Mouse (Mus musculus) MN1 (cell line): Measurements from ENCODE around the gene Fth1.
"Not testable (repeated sequence)": the region's sequence is repeated elsewhere in the genome, so short reads cannot be mapped to it uniquely, and the experiment has no call there.

Experiments used
- DNase-seq: peaks from one replicate; pipeline ENCODE4 v3.0.0-alpha.2; 2016; ENCODE audit warnings: low spot score

The Fth1 gene

GRCm38 (mm10) chr19:9964205-9964916 lies 16.0 kb upstream of the Fth1 start:
- DNase-seq, result no peak

DNA sequence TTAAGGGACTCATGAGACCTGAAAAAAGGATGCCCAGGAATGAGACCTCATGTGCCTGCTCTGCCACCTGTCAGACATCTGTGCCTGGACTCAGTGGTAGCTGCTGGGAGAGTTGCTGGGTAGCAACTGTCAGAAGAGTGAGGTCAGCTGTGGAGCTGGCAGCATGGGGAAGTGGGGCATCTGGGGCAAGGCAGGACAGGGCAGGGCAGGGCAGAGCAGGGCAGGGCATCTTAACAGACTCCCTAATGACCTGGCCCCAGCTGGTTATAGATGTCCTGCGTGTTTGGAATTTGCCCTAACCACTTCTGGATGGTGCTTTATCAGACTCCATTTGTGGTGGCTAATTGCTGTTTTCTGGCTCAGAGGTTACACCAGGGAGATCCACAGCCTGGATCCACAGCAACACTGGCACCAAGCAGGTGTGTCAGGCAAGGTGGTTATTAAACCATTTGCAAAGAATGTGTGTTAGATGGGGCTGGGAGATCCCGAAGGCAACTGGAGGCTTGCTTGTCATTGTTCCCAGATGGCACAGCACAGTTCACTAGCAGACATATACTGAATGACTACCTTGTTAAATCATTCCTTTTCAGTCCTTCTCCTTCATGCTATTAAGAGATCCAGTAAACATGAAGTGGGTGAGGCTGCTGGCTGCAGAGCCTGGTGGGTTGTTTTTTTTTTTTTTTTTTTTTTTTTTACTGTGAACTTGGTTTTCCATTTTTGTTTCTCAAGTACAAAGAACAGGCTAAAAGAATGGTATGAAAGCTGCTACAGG lies 14.1 kb upstream of the Fth1 start:
- DNase-seq, result peak; percentile 46

- DNase-seq, result no peak
Observed at GRCm38 (mm10) chr19:9968081-9968787, 12.2 kb upstream of the Fth1 start.

- DNase-seq, result not testable (repeated sequence)
Observed at GRCm38 (mm10) chr19:9974853-9975252, 5.5 kb upstream of the Fth1 start.

- DNase-seq, result no peak
Observed at GRCm38 (mm10) chr19:9977085-9977484, 3.3 kb upstream of the Fth1 start.

- DNase-seq, result peak; percentile 64
Observed at GRCm38 (mm10) chr19:9978431-9978951, 1.9 kb upstream of the Fth1 start.

GRCm38 (mm10) chr19:9979156-9979555 lies 1.2 kb upstream of the Fth1 start:
- no peak for DNase-seq

GRCm38 (mm10) chr19:9981621-9982020 lies 1.2 kb downstream of the Fth1 start:
- DNase-seq, result no peak

DNA sequence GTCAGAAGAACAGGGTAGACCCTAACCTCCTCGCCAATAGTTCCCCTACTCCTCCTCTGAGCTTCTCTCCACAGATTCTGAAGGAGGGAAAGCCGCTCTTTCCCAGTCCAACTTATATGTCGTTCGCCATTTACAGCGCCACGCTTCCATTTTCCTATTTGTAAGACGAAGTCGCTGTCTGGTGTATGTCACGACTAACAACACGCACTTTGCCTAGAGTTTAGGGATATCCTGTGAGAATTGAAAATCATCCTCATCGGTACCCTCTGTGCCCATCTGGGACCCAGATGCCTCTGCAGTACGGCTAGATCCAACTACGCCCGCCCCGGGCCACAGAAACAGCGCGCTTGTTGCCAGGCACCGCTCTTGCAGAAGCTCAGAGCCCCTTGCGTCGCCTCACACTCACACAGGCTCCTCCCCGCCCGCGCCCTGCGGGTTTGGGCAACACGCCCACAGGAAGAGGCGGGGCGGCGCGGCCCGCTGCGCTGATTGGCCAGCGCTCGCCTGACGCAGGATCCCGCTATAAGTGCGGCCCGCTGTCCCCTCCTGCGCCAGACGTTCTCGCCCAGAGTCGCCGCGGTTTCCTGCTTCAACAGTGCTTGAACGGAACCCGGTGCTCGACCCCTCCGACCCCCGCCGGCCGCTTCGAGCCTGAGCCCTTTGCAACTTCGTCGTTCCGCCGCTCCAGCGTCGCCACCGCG lies 1.9 kb downstream of the Fth1 start:
- DNase-seq, result peak; percentile 95

DNA sequence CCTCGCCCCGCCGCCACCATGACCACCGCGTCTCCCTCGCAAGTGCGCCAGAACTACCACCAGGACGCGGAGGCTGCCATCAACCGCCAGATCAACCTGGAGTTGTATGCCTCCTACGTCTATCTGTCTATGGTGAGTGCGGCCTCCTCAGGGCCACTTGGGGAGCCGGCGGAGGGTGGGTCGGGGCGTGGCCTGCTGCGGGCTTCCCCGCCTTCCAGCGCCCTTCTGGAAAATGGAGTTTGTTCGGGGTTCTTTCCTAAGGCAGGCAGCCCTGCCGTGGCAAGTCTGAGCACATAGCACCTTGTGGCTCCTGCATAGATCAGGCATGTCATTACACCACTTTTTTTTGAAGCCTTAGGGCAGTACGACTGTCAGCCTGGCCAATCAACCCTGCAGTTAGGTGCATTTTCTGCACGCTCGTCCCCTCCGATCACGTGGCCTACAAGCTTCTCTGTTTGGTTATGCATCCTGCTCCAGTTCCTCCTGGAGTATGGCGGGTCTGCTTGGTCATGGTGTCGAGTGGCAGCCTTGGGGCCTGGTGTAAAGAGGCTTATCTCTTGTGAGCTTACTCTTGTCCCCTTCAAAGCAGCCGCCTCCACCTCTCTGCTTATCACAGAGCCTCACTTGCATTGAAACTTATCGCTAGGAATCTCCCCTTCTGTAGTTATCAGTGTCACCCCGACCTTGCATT lies 2.6 kb downstream of the Fth1 start:
- DNase-seq, result peak; percentile 49

DNA sequence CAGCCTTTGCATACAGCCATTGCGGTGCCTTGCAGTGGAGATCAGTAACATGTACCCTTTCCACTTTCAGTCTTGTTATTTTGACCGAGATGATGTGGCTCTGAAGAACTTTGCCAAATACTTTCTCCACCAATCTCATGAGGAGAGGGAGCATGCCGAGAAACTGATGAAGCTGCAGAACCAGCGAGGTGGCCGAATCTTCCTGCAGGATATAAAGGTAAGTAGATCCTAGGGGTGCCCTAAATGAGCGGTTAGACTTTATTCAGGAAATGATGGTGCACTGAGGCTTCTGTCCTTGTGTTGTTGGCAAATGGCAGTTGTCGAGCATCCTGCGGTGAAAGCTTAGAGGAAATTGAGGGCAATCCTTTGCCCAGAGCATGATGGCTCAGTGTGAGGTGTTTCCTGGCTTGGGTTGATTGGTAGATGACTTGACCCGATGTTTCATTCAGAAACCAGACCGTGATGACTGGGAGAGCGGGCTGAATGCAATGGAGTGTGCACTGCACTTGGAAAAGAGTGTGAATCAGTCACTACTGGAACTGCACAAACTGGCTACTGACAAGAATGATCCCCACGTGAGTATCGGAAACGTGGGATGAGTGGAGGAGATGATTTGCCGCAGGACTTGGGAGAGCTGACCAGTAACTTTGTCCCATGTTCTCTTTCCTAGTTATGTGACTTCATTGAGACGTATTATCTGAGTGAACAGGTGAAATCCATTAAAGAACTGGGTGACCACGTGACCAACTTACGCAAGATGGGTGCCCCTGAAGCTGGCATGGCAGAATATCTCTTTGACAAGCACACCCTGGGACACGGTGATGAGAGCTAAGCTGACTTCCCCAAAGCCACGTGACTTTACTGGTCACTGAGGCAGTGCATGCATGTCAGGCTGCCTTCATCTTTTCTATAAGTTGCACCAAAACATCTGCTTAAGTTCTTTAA lies 4.0 kb downstream of the Fth1 start:
- no peak for DNase-seq

DNA sequence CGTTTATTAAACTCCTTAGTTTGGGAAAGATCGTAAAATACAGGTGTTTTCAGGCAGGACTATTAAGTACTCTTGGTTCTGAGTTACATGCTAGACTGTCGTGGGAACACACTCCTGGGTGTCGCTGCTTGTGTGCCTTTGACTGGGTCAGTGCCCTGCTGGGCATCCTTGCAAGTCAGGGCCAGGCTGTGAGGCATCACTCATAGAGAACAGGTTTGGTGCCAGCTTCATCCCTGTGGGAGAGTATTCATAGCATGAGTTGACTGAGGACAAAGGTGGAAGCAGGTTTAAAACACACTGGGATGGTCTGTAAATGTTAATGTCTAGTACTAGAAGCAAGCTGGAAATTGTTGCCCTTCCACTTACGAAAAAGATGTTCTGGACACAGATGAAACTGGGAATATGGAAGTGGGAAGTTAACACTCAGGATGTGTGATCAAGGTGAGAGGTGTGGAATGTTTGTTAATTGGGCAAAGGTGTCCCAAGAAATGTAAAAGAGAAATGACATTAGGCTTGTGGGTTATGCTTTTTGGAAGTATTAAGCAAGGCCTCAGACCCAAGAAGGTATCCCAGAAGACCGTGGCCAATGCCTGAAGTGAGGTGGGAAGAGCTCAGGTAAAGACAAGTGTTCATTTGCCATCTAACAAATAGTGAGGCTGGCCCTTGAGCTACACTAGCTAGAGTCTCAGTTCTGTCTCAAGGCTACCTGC lies 4.9 kb downstream of the Fth1 start:
- DNase-seq, result no peak

DNA sequence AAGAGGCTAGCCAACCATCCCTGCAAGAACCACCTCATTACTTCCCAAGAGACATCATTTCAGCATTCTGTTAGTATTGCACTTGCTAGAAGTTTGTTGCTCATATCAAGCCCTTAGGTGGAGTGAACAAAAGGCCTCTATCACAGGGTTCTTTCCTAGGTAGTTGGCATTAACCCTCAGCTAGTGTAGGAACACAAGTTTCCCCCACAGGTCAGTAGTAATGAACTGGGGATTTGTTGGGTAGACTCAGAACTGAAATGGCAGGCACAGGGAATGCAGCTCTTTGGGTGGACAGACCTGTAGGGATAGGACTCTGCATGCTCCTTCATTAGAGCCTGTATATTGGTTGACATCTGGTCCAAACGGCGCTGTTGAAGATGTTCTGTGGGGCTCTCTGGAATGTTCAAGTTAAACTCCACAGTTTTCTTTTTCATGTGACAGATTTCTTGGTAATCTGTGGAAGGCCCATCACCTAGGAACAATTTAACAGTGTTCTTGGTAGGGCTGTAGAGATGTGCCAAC lies 5.6 kb downstream of the Fth1 start:
- DNase-seq, result no peak

GRCm38 (mm10) chr19:9987192-9987591 lies 6.8 kb downstream of the Fth1 start:
- DNase-seq, result peak; percentile 67

GRCm38 (mm10) chr19:9987593-9987992 lies 7.2 kb downstream of the Fth1 start:
- DNase-seq, result no peak

DNA sequence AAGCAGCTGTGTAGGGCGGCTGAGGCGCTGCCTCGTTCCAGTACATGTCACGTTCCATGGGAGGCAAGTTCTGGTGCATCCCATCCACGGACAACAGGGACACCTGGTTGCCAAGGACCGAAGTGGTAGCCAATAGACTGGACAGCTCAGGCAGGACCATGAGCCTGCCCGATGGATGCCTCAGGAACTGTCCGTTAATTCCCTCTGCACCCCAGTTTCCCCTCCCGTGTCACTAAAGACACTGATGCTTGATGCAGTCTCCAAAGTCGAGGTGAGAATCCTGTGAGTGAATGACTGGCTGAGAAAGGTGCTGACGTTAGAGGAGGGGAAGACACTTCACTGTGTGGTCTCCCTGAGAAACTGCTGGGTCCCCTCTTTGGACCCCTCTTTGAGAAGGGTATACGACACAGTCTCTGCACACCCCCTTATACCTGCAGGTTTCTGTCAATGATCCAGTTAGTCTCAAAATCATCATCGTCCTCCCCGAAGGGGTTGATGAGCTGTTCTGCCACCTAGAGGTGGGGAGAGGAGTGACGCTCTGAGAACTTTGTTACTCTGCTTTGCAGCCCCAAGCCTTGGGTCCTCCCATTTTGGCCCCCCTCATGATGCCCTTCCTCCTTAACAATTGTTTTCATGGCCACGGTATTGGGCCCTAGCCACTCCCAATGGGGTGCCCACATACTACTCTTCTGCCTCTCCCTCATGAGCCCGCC lies 8.9 kb downstream of the Fth1 start:
- DNase-seq, result no peak

DNA sequence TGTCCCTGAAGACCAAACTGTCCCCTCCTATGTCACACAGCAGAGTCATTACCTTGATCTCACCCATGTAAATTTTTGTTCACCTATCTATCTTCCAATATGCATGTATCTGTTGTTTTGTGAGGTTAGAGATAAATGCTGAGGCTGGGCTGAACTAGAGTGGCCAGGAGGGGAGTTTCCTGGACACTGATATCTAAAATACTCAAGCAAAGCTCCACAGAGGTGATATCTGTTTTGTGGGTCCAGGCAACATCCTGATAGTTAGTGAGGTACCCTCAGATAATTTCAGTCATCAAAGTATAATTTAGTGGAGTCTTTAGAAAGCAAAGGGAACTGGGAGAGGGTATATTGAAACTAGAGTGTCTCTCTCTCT lies 9.5 kb downstream of the Fth1 start:
- no peak for DNase-seq

DNA sequence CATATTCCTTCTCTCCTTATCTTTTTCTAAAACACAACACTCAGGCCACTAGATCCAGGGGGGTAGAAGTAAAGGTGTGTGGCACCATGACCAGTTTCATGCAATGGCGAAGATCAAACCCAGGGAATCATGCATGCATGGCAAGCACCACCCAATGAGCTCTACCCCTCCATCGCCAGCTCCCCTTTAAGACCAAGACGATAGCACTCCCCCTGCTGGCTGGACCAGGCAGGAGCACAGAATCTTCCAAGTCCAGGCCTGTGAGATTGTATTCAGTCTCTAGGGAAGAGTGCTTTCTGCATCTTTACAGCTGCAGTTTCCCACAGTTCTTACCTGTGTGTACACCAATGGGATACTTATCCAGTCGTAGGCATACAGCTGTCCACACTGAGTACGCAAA lies 10.9 kb downstream of the Fth1 start:
- peak; percentile 76 for DNase-seq
